Mouse (Mus musculus): ENCODE results near the gene Frmpd4.

GRCm38 (mm10) chrX:167491589-167492207, 1085.3 kb downstream of the Frmpd4 start:
- TF ChIP-seq EP300 (IDR thresholded peaks at IDR 0.05; ENCODE audit: low read depth): no peak
- no peak for TF ChIP-seq CTCF (IDR thresholded peaks at IDR 0.05; ENCODE audit: low read depth)
